Mouse (Mus musculus) embryo, embryonic 10 days (tissue): ENCODE measurements around the gene Ikzf5.

Source experiments
- DNase-seq: peaks from one replicate; pipeline ENCODE4 v3.0.0-alpha.2; 2015; ENCODE audit warnings: low spot score

The Ikzf5 gene

GRCm38 (mm10) chr7:131345856-131346541 lies 64.3 kb downstream of the Ikzf5 start:
- DNase-seq, result no peak
